Mouse (Mus musculus) kidney, postnatal 36 days (tissue): ENCODE data around the gene Kalrn.

Experiments used
- DNase-seq, 2 experiments: peaks; one replicate each; pipeline ENCODE4 v3.0.0; 2021 to 2022; ENCODE audit warnings: mixed read lengths in 2 of 2

Gene Kalrn

GRCm38 (mm10) chr16:34573151-34573802 lies at the start of gene Kalrn:
TSS of gene Kalrn (minus strand) at chr16:34573532.
- peak; percentile 90 to 95 for DNase-seq

- DNase-seq = no peak
Observed at GRCm38 (mm10) chr16:34614021-34614420, 40.7 kb upstream of the Kalrn start.

GRCm38 (mm10) chr16:34610137-34610536 lies 36.8 kb upstream of the Kalrn start:
- DNase-seq = no peak

- peak; percentile 54 to 63 for DNase-seq
Observed at GRCm38 (mm10) chr16:34605679-34606078, 32.3 kb upstream of the Kalrn start.

- no peak for DNase-seq
Observed at GRCm38 (mm10) chr16:34603854-34604253, 30.5 kb upstream of the Kalrn start.

- DNase-seq = no peak
Observed at GRCm38 (mm10) chr16:34603076-34603475, 29.7 kb upstream of the Kalrn start.

GRCm38 (mm10) chr16:34601954-34602353 lies 28.6 kb upstream of the Kalrn start:
- no peak for DNase-seq

- no peak for DNase-seq
Observed at GRCm38 (mm10) chr16:34595294-34595693, 22.0 kb upstream of the Kalrn start.

GRCm38 (mm10) chr16:34594597-34595262 lies 21.4 kb upstream of the Kalrn start:
- no peak for DNase-seq

- DNase-seq = no peak
Observed at GRCm38 (mm10) chr16:34592696-34593095, 19.4 kb upstream of the Kalrn start.

- DNase-seq = no peak
Observed at GRCm38 (mm10) chr16:34591934-34592333, 18.6 kb upstream of the Kalrn start.

- peak in 1 of 2 experiments; percentile 11 for DNase-seq
Observed at GRCm38 (mm10) chr16:34579671-34580326, 6.5 kb upstream of the Kalrn start.

- DNase-seq = no peak
Observed at GRCm38 (mm10) chr16:34573856-34574491, 642 bp upstream of the Kalrn start.

GRCm38 (mm10) chr16:34572406-34573150 lies 754 bp downstream of the Kalrn start:
- peak; percentile 62 to 73 for DNase-seq

GRCm38 (mm10) chr16:34571931-34572405 lies 1.4 kb downstream of the Kalrn start:
- peak in 1 of 2 experiments; percentile 15 for DNase-seq

GRCm38 (mm10) chr16:34569897-34570296 lies 3.4 kb downstream of the Kalrn start:
- DNase-seq = peak; percentile 57 to 60

- DNase-seq = no peak
Observed at GRCm38 (mm10) chr16:34568831-34569230, 4.5 kb downstream of the Kalrn start.

GRCm38 (mm10) chr16:34563593-34564280 lies 9.6 kb downstream of the Kalrn start:
- no peak for DNase-seq

- no peak for DNase-seq
Observed at GRCm38 (mm10) chr16:34561734-34562135, 11.6 kb downstream of the Kalrn start.

GRCm38 (mm10) chr16:34560814-34561213 lies 12.5 kb downstream of the Kalrn start:
- DNase-seq = no peak

- no peak for DNase-seq
Observed at GRCm38 (mm10) chr16:34560411-34560810, 12.9 kb downstream of the Kalrn start.

- no peak for DNase-seq
Observed at GRCm38 (mm10) chr16:34557891-34558290, 15.4 kb downstream of the Kalrn start.
